Mouse (Mus musculus) intestine, postnatal 0 days (tissue): ENCODE data around the gene Ovca2. TPM values are rescaled to one million over a fixed set of nuclear protein-coding genes. Genes with fewer than 3 reads are reported as not detected.
A peak's percentile ranks its signal among the peaks of the same experiment; 100 is the strongest.
"Not testable (repeated sequence)": the region's sequence is repeated elsewhere in the genome, so short reads cannot be mapped to it uniquely, and the experiment has no call there.

Experiments used
- ATAC-seq: fragments of 200-750 bp; cut with Nextera tagmentation; 2 replicates; pipeline ENCODE4 v1.8.0; 2017; ENCODE audit warnings: mild to moderate bottlenecking, moderate TSS enrichment, moderate library complexity
- H3K27ac ChIP-seq: fragments of 300-500 bp; sonication (generic); 2 replicates; pipeline ENCODE4 v1.5.1; 2014; ENCODE audit warnings: mild to moderate bottlenecking, low read depth, low read length, moderate library complexity
- H3K27me3 ChIP-seq: fragments of 300-500 bp; sonication (generic); replicated peaks from 2 replicates; pipeline ENCODE4 v1.6.1; 2014; ENCODE audit warnings: low read length, mixed read lengths; ENCODE audit not compliant: control insufficient read depth, insufficient read depth
- H3K36me3 ChIP-seq: fragments of 300-500 bp; sonication (generic); 2 replicates; pipeline ENCODE4 v1.6.1; 2014; ENCODE audit warnings: mild to moderate bottlenecking, moderate library complexity; ENCODE audit not compliant: control insufficient read depth, insufficient read depth
- H3K4me1 ChIP-seq: fragments of 300-500 bp; sonication (generic); replicated peaks from 2 replicates; pipeline ENCODE4 v1.6.1; 2014; ENCODE audit warnings: antibody characterized with exemption, low read length, mixed read lengths; ENCODE audit not compliant: control insufficient read depth, insufficient read depth
- H3K4me2 ChIP-seq: fragments of 300-500 bp; sonication (generic); replicated peaks from 2 replicates; pipeline ENCODE4 v1.6.1; 2014; ENCODE audit warnings: low read depth, mild to moderate bottlenecking, moderate library complexity
- H3K4me3 ChIP-seq: fragments of 300-500 bp; sonication (generic); 2 replicates; pipeline ENCODE4 v1.5.1; 2014; ENCODE audit warnings: low read depth, low read length
- H3K9ac ChIP-seq: fragments of 300-500 bp; sonication (generic); 2 replicates; pipeline ENCODE4 v1.6.1; 2014; ENCODE audit warnings: mild to moderate bottlenecking, low read depth, low read length
- H3K9me3 ChIP-seq: fragments of 300-500 bp; sonication (generic); 2 replicates; pipeline ENCODE4 v1.6.1; 2016; ENCODE audit warnings: mixed run types; ENCODE audit not compliant: control insufficient read depth
- CTCF ChIP-seq: sonication (generic); IDR thresholded peaks from 2 replicates; pipeline ENCODE4 v1.5.1; 2016; ENCODE audit warnings: low read depth, mild to moderate bottlenecking, control low read depth, antibody characterized with exemption, moderate library complexity
- WGBS: fragments of 180-500 bp; shearing (Covaris S2); extraction: QIAGEN DNeasy Blood & Tissue Kit; methylation state at CpG from one replicate; pipeline ENCODE4 v1.1.7; 2014; 5-methylcytosine and 5-hydroxymethylcytosine counted together
- polyA plus RNA-seq: library from polyadenylated mRNA; unstranded; fragments of >200 nt; fragmentation: Nextera tagmentation; extraction: Ambion mirVana; gene quantifications from 2 replicates; pipeline ENCODE4 v1.2.1, GENCODE M21; 2015

Ovca2 gene
- polyA plus RNA-seq, 1 experiment from 2014 or later, result 21.6 TPM

- no peaks in the 10 kb centered on the region for H3K9me3 ChIP-seq
- peaks cover 5% of the 10 kb centered on the region; the same call in 1 of the 2 replicates for H3K4me1 ChIP-seq
- TF ChIP-seq CTCF, result no peak
- H3K4me2 ChIP-seq, result peak overlapping the region; percentile 89
- under 1% methylated on average over 22 of the region's 22 CpGs for WGBS
- H3K9ac ChIP-seq, result peak overlapping the region; percentile 53
- H3K27me3 ChIP-seq, result peaks cover 12% of the 10 kb centered on the region
- peak overlapping the region; percentile 96 for H3K4me3 ChIP-seq
- no peak overlapping the region for H3K27ac ChIP-seq
- peaks cover 7% of the 10 kb centered on the region for H3K36me3 ChIP-seq
- ATAC-seq, result peak; percentile 29
These were observed 11.2 kb upstream of the Ovca2 start for GRCm38 (mm10) chr11:75189713-75190370.

GRCm38 (mm10) chr11:75184986-75185385 lies 6.4 kb upstream of the Ovca2 start:
- Histone ChIP-seq H3K4me1 (no peaks in the 10 kb centered on the region), H3K36me3 (peaks cover 30% of the 10 kb centered on the region), H3K27me3 (no peaks in the 10 kb centered on the region), H3K9me3 (no peaks in the 10 kb centered on the region), H3K27ac (no peak overlapping the region), H3K9ac (no peak overlapping the region), H3K4me2 (no peak overlapping the region), H3K4me3 (no peak overlapping the region)
- no peak for ATAC-seq
- TF ChIP-seq CTCF, result no peak
- WGBS, result 93% methylated on average over 2 of the region's 2 CpGs

GRCm38 (mm10) chr11:75184573-75184972 lies 5.9 kb upstream of the Ovca2 start:
- Histone ChIP-seq H3K27me3 (no peaks in the 10 kb centered on the region), H3K9me3 (no peaks in the 10 kb centered on the region), H3K9ac (no peak overlapping the region), H3K27ac (no peak overlapping the region), H3K4me2 (no peak overlapping the region), H3K36me3 (peaks cover 30% of the 10 kb centered on the region), H3K4me3 (no peak overlapping the region), H3K4me1 (no peaks in the 10 kb centered on the region)
- 97% methylated on average over 5 of the region's 5 CpGs for WGBS
- no peak for ATAC-seq
- TF ChIP-seq CTCF, result no peak

GRCm38 (mm10) chr11:75183917-75184570 lies 5.4 kb upstream of the Ovca2 start:
- Histone ChIP-seq H3K9me3 (no peaks in the 10 kb centered on the region), H3K9ac (no peak overlapping the region), H3K36me3 (peaks cover 30% of the 10 kb centered on the region), H3K4me2 (no peak overlapping the region), H3K27me3 (no peaks in the 10 kb centered on the region), H3K4me3 (no peak overlapping the region), H3K4me1 (no peaks in the 10 kb centered on the region), H3K27ac (no peak overlapping the region)
- no peak for ATAC-seq
- WGBS, result 72% methylated on average over 2 of the region's 2 CpGs
- TF ChIP-seq CTCF, result no peak

GRCm38 (mm10) chr11:75178011-75178410 lies 624 bp downstream of the Ovca2 start:
- no peak for ATAC-seq
- no peaks in the 10 kb centered on the region for H3K9me3 ChIP-seq
- peak overlapping the region; percentile 60 for H3K9ac ChIP-seq
- H3K4me2 ChIP-seq, result peak overlapping the region; percentile 83
- peak overlapping the region; percentile 71 for H3K4me3 ChIP-seq
- H3K27me3 ChIP-seq, result peaks cover 4% of the 10 kb centered on the region; the same call in 1 of the 2 replicates
- TF ChIP-seq CTCF, result no peak
- H3K4me1 ChIP-seq, result peaks cover 7% of the 10 kb centered on the region; the same call in 1 of the 2 replicates
- 54% methylated on average over 12 of the region's 12 CpGs for WGBS
- H3K36me3 ChIP-seq, result peaks cover 10% of the 10 kb centered on the region
- H3K27ac ChIP-seq, result peak overlapping the region; percentile 51

GRCm38 (mm10) chr11:75174574-75174973 lies 4.1 kb downstream of the Ovca2 start:
- 56% methylated on average over 6 of the region's 6 CpGs for WGBS
- not testable (repeated sequence) for ATAC-seq

More at GRCm38 (mm10) chr11:75174574-75174973, 4.1 kb downstream of the Ovca2 start:
- not testable (repeated sequence) for H3K27ac ChIP-seq, H3K9me3 ChIP-seq, H3K4me2 ChIP-seq, H3K9ac ChIP-seq, H3K4me3 ChIP-seq, H3K36me3 ChIP-seq
- Histone ChIP-seq H3K27me3 (peaks cover 30% of the 10 kb centered on the region), H3K4me1 (peaks cover 12% of the 10 kb centered on the region)
